ENCODE assay signal across 8 mouse cellular contexts in genomic region chr4:47437365-47438340, GRCm38 (mm10). TPM values are rescaled to one million over a fixed set of nuclear protein-coding genes. Genes with fewer than 3 reads are reported as not detected.
DNase-seq lines count a peak whose midpoint lies in the region; ATAC-seq and TF ChIP-seq lines count a peak whose summit lies in the region.

No protein-coding gene starts in this region.

- H3K9ac ChIP-seq in embryonic facial prominence, embryonic 13.5 days: peak overlapping the region; percentile 86
- peak overlapping the region; percentile 43 for H3K9ac ChIP-seq in heart, adult 2 months (ENCODE audit: low read depth, low read length)
- H3K9ac ChIP-seq in limb, embryonic 11.5 days (ENCODE audit: low read length): peak overlapping the region; percentile 64
- H3K9ac ChIP-seq in midbrain, embryonic 13.5 days (replicated peaks): peak overlapping the region; percentile 66

- peak overlapping the region; percentile 88 for H3K4me2 ChIP-seq in embryonic facial prominence, embryonic 13.5 days
- H3K4me2 ChIP-seq in limb, embryonic 11.5 days (ENCODE audit: low read depth, severe bottlenecking): peak overlapping the region; percentile 93
- H3K4me2 ChIP-seq in midbrain, embryonic 13.5 days (replicated peaks): peak overlapping the region; percentile 71

- H3K9me3 ChIP-seq in embryonic facial prominence, embryonic 13.5 days: no peaks in the 10 kb centered on the region
- no peaks in the 10 kb centered on the region for H3K9me3 ChIP-seq in limb, embryonic 11.5 days (ENCODE audit: control insufficient read depth, low read length)
- no peaks in the 10 kb centered on the region for H3K9me3 ChIP-seq in midbrain, embryonic 13.5 days

- H3K27me3 ChIP-seq in embryonic facial prominence, embryonic 13.5 days: no peaks in the 10 kb centered on the region
- H3K27me3 ChIP-seq in heart, adult 2 months (ENCODE audit: control insufficient read depth, insufficient read depth, low read length): no peaks in the 10 kb centered on the region
- no peaks in the 10 kb centered on the region for H3K27me3 ChIP-seq in kidney, adult 2 months (replicated peaks; ENCODE audit: control insufficient read depth, insufficient read depth, low read length)
- peaks cover 2% of the 10 kb centered on the region; the same call in 1 of the 2 replicates for H3K27me3 ChIP-seq in limb, embryonic 11.5 days (ENCODE audit: control insufficient read depth, insufficient read depth, low read length)
- H3K27me3 ChIP-seq in midbrain, embryonic 13.5 days: 0 out of 2 replicates have a peak, but pooled peaks cover 2% of the 10 kb centered on the region

- intact Hi-C loops in heart, adult 2 months (cut with DNase I): loop anchor here (2.0 to 10.0 kb wide), 2 partner anchors 35 to 967 kb away; no protein-coding TSS in a partner anchor

- 1% methylated on average over 33 of the region's 33 CpGs for WGBS in embryonic facial prominence, embryonic 13.5 days
- WGBS in heart, adult 2 months: under 1% methylated on average over 33 of the region's 33 CpGs
- WGBS in kidney, adult 2 months: 1% methylated on average over 33 of the region's 33 CpGs
- WGBS in limb, embryonic 11.5 days: 3% methylated on average over 33 of the region's 33 CpGs
- 1% methylated on average over 33 of the region's 33 CpGs for WGBS in midbrain, embryonic 13.5 days

- TF ChIP-seq EP300 in heart, adult 2 months (IDR thresholded peaks at IDR 0.05; ENCODE audit: insufficient read depth, low read depth, low read length): 0 out of 2 replicates have a peak, but pooled peaks have one; percentile 39

- no peaks in the 10 kb centered on the region for H3K36me3 ChIP-seq in embryonic facial prominence, embryonic 13.5 days
- H3K36me3 ChIP-seq in heart, adult 2 months (ENCODE audit: control insufficient read depth, insufficient read depth, low read length): no peaks in the 10 kb centered on the region
- H3K36me3 ChIP-seq in kidney, adult 2 months (ENCODE audit: control insufficient read depth, insufficient read depth, low read length): no peaks in the 10 kb centered on the region
- no peaks in the 10 kb centered on the region for H3K36me3 ChIP-seq in limb, embryonic 11.5 days (ENCODE audit: control insufficient read depth, insufficient read depth, low read length)
- H3K36me3 ChIP-seq in midbrain, embryonic 13.5 days: no peaks in the 10 kb centered on the region

- ATAC-seq in embryonic facial prominence, embryonic 13.5 days (ENCODE audit: insufficient number of reproducible peaks, insufficient read depth, low FRiP score, low TSS enrichment, low read depth): peak; percentile 77
- ATAC-seq in limb, embryonic 11.5 days (ENCODE audit: insufficient number of reproducible peaks, low FRiP score, low TSS enrichment, low read depth): peak; percentile 91
- peak; percentile 88 for ATAC-seq in midbrain, embryonic 13.5 days

- TF ChIP-seq CTCF in heart, adult 2 months (IDR thresholded peaks at IDR 0.05): peak; percentile 100
- peak; percentile 89 for TF ChIP-seq CTCF in kidney, adult 2 months (conservative IDR thresholded peaks at IDR 0.05; ENCODE audit: insufficient read depth, insufficient read length, low read depth, low read length)

- peak; percentile 69 for DNase-seq in 3134 (ENCODE audit: extremely low read depth, insufficient read length, low spot score)
- peak; percentile 61 to 72 for DNase-seq in adrenal gland, postnatal 4 days (ENCODE audit: low spot score in 2 of 2)
- DNase-seq in heart, adult 2 months: peak; percentile 79 to 84
- peak; percentile 87 for DNase-seq in kidney, adult 2 months
- DNase-seq in limb, embryonic 11.5 days (ENCODE audit: low spot score): peak; percentile 95
- peak; percentile 39 for DNase-seq in spleen, adult 12 weeks (ENCODE audit: low spot score)

- TF ChIP-seq POLR2A in heart, adult 2 months (IDR thresholded peaks at IDR 0.05; ENCODE audit: insufficient read depth, low read depth, low read length): no peak
- TF ChIP-seq POLR2A in kidney, adult 2 months (IDR thresholded peaks at IDR 0.05; ENCODE audit: low read depth, low read length): no peak

- H3K27ac ChIP-seq in embryonic facial prominence, embryonic 13.5 days: peak overlapping the region; percentile 28; the same call in 1 of the 2 replicates
- H3K27ac ChIP-seq in heart, adult 2 months: peak overlapping the region; percentile 24; the same call in 1 of the 2 replicates
- H3K27ac ChIP-seq in kidney, adult 2 months (ENCODE audit: insufficient read depth, low read depth, low read length): no peak overlapping the region
- no peak overlapping the region for H3K27ac ChIP-seq in limb, embryonic 11.5 days (replicated peaks; ENCODE audit: low read depth, low read length)
- H3K27ac ChIP-seq in midbrain, embryonic 13.5 days: peak overlapping the region; percentile 82

- no peaks in the 10 kb centered on the region for H3K79me2 ChIP-seq in heart, adult 2 months (replicated peaks; ENCODE audit: control insufficient read depth, insufficient read depth, low read length)

- H3K4me3 ChIP-seq in embryonic facial prominence, embryonic 13.5 days: peak overlapping the region; percentile 59
- H3K4me3 ChIP-seq in heart, adult 2 months: peak overlapping the region; percentile 76
- peak overlapping the region; percentile 55 for H3K4me3 ChIP-seq in kidney, adult 2 months (ENCODE audit: insufficient read depth, low read depth, low read length)
- H3K4me3 ChIP-seq in limb, embryonic 11.5 days (ENCODE audit: low read depth, low read length): peak overlapping the region; percentile 37
- peak overlapping the region; percentile 42 for H3K4me3 ChIP-seq in midbrain, embryonic 13.5 days (replicated peaks)

- peaks cover 8% of the 10 kb centered on the region for H3K4me1 ChIP-seq in embryonic facial prominence, embryonic 13.5 days
- H3K4me1 ChIP-seq in heart, adult 2 months (ENCODE audit: control insufficient read depth, insufficient read depth, low read length): peaks cover 5% of the 10 kb centered on the region
- no peaks in the 10 kb centered on the region for H3K4me1 ChIP-seq in kidney, adult 2 months (ENCODE audit: control insufficient read depth, insufficient read depth, low read length)
- peaks cover 4% of the 10 kb centered on the region; the same call in 1 of the 2 replicates for H3K4me1 ChIP-seq in limb, embryonic 11.5 days (ENCODE audit: control insufficient read depth, insufficient read depth, low read length)
- H3K4me1 ChIP-seq in midbrain, embryonic 13.5 days (replicated peaks): peaks cover 19% of the 10 kb centered on the region

RNA-seq across cellular contexts. Expression of gene Alg2, which starts 36.5 kb away (rescaled TPM):
- 100 to 1,000 TPM; 101 to 104 TPM for total RNA-seq in adrenal gland, postnatal 4 days (2021)
- 82.7 and 83.3 TPM in 2 replicates for polyA plus RNA-seq in embryonic facial prominence, embryonic 13.5 days (2015; fragmentation: Nextera tagmentation; extraction: Ambion mirVana)
- total RNA-seq in heart, adult 2 months (2021): 1 to 10 TPM; 6.0 to 6.2 TPM
- 6.1 and 9.9 TPM in 2 replicates for polyA plus RNA-seq in heart, adult 2 months (2012; rRNA removed)
- 21.6 and 24.2 TPM in 2 replicates for polyA plus RNA-seq in kidney, adult 2 months (2012; rRNA removed)
- 92.2 and 98.7 TPM in 2 replicates for polyA plus RNA-seq in limb, embryonic 11.5 days (2014; fragmentation: Nextera tagmentation; extraction: Ambion mirVana)
- 250 and 255 TPM in 2 replicates for polyA plus RNA-seq in midbrain, embryonic 13.5 days (2015; fragmentation: Nextera tagmentation; extraction: Ambion mirVana)

RNA-seq across cellular contexts. Expression of gene Sec61b, which starts 36.8 kb away (rescaled TPM):
- total RNA-seq in adrenal gland, postnatal 4 days (2021): 100 to 1,000 TPM; 185 to 190 TPM
- 383 and 447 TPM in 2 replicates for polyA plus RNA-seq in embryonic facial prominence, embryonic 13.5 days (2015; fragmentation: Nextera tagmentation; extraction: Ambion mirVana)
- total RNA-seq in heart, adult 2 months (2021): 10 to 100 TPM; 19.2 to 21.8 TPM
- 21.3 and 35.6 TPM in 2 replicates for polyA plus RNA-seq in heart, adult 2 months (2012; rRNA removed)
- 164 and 201 TPM in 2 replicates for polyA plus RNA-seq in kidney, adult 2 months (2012; rRNA removed)
- polyA plus RNA-seq in limb, embryonic 11.5 days (2014; fragmentation: Nextera tagmentation; extraction: Ambion mirVana): 459 and 468 TPM in 2 replicates
- 288 and 302 TPM in 2 replicates for polyA plus RNA-seq in midbrain, embryonic 13.5 days (2015; fragmentation: Nextera tagmentation; extraction: Ambion mirVana)

Comparison
In these comparisons a context has a peak if more than half of its experiments do, and no peak if none do; other contexts are left out.
1. DNase-seq: peak in every context shown above with its lines; median percentile 95 in limb, embryonic 11.5 days; 87 in kidney, adult 2 months; 82 in heart, adult 2 months; 69 in 3134; 66 in adrenal gland, postnatal 4 days; 39 in spleen, adult 12 weeks.
2. H3K27ac ChIP-seq: peak in embryonic facial prominence, embryonic 13.5 days (single experiment), heart, adult 2 months (single experiment) and midbrain, embryonic 13.5 days (single experiment); none in kidney, adult 2 months (single experiment) and limb, embryonic 11.5 days (single experiment).
3. Peak in every context shown above with its lines, with median percentiles within 50 percentile points of each other: ATAC-seq, H3K4me2 ChIP-seq, H3K4me3 ChIP-seq and H3K9ac ChIP-seq.